Comparison of ENCODE assay signal across 8 mouse cellular contexts in genomic region chr9:20959430-20959938, GRCm38 (mm10). TPM values are rescaled to one million over a fixed set of nuclear protein-coding genes. Genes with fewer than 3 reads are reported as not detected.
DNase-seq lines count a peak whose midpoint lies in the region; ATAC-seq and TF ChIP-seq lines count a peak whose summit lies in the region.

Gene Dnmt1, minus strand, starts transcription at chr9:20959888.

- no peak for TF ChIP-seq CTCF in bone marrow, adult 2 months (IDR thresholded peaks at IDR 0.05; ENCODE audit: control insufficient read depth, insufficient read depth, low read length)
- no peak for TF ChIP-seq CTCF in midbrain, postnatal 0 days (IDR thresholded peaks at IDR 0.05)

- no peaks in the 10 kb centered on the region for H3K36me3 ChIP-seq in heart, embryonic 12.5 days
- H3K36me3 ChIP-seq in midbrain, postnatal 0 days (ENCODE audit: insufficient read depth, low read length), result no peaks in the 10 kb centered on the region

- H3K4me2 ChIP-seq in heart, embryonic 12.5 days, result no peak within 1 kb of the TSS
- H3K4me2 ChIP-seq in midbrain, postnatal 0 days (ENCODE audit: low read depth, low read length, poor library complexity, severe bottlenecking), result no peak within 1 kb of the TSS

- H3K27me3 ChIP-seq in heart, embryonic 12.5 days (replicated peaks), result no peaks in the 10 kb centered on the region
- H3K27me3 ChIP-seq in midbrain, postnatal 0 days (ENCODE audit: insufficient read depth, low read length), result no peaks in the 10 kb centered on the region

- ATAC-seq in heart, embryonic 12.5 days (ENCODE audit: insufficient number of reproducible peaks, low FRiP score), result no peak
- no peak for ATAC-seq in midbrain, postnatal 0 days (ENCODE audit: low FRiP score)

- H3K9ac ChIP-seq in heart, embryonic 12.5 days, result no peak within 1 kb of the TSS
- no peak within 1 kb of the TSS for H3K9ac ChIP-seq in midbrain, postnatal 0 days (replicated peaks; ENCODE audit: low read length, poor library complexity, severe bottlenecking)

- no peak within 1 kb of the TSS for H3K4me3 ChIP-seq in bone marrow, adult 2 months (replicated peaks; ENCODE audit: control insufficient read depth, low read depth, low read length)
- no peak within 1 kb of the TSS for H3K4me3 ChIP-seq in heart, embryonic 12.5 days
- H3K4me3 ChIP-seq in midbrain, postnatal 0 days (ENCODE audit: low read depth, low read length), result no peak within 1 kb of the TSS

- WGBS in bone marrow, adult 2 months, result 100% methylated on average over 2 of the region's 2 CpGs
- WGBS in heart, embryonic 12.5 days, result 88% methylated on average over 2 of the region's 2 CpGs
- WGBS in midbrain, postnatal 0 days, result 87% methylated on average over 2 of the region's 2 CpGs

- DNase-seq in layer of hippocampus, adult 8-10 months (ENCODE audit: low spot score in 2 of 2), result no peak
- no peak for DNase-seq in layer of hippocampus, adult 9-11 months
- no peak for DNase-seq in left cerebral cortex, adult 8-10 months (ENCODE audit: low spot score in 2 of 2)
- no peak for DNase-seq in midbrain, postnatal 0 days (ENCODE audit: low spot score)
- DNase-seq in right cerebral cortex, postnatal 14 days, result no peak
- no peak for DNase-seq in c-Kit-positive CD71-positive TER-119-positive erythroid progenitor cells, embryonic 14.5 days (ENCODE audit: low spot score)

- H3K27ac ChIP-seq in bone marrow, adult 2 months (ENCODE audit: control insufficient read depth, insufficient read depth, low read depth, low read length, poor library complexity), result no peak within 1 kb of the TSS
- H3K27ac ChIP-seq in heart, embryonic 12.5 days (ENCODE audit: poor library complexity, severe bottlenecking), result no peak within 1 kb of the TSS
- no peak within 1 kb of the TSS for H3K27ac ChIP-seq in midbrain, postnatal 0 days (ENCODE audit: low read depth, low read length)

- H3K9me3 ChIP-seq in heart, embryonic 12.5 days (replicated peaks), result no peaks in the 10 kb centered on the region
- H3K9me3 ChIP-seq in midbrain, postnatal 0 days (ENCODE audit: low read length), result no peaks in the 10 kb centered on the region

- no peak for TF ChIP-seq POLR2A in bone marrow, adult 2 months (IDR thresholded peaks at IDR 0.05; ENCODE audit: borderline replicate concordance, control insufficient read depth, low read depth, low read length)

- peaks cover 1% of the 10 kb centered on the region; the same call in 1 of the 2 replicates for H3K4me1 ChIP-seq in bone marrow, adult 2 months (ENCODE audit: control insufficient read depth, insufficient read depth, low read length)
- no peaks in the 10 kb centered on the region for H3K4me1 ChIP-seq in heart, embryonic 12.5 days (replicated peaks)
- H3K4me1 ChIP-seq in midbrain, postnatal 0 days (ENCODE audit: insufficient read depth, low read length), result no peaks in the 10 kb centered on the region

RNA-seq across cellular contexts. Expression of gene Dnmt1, which starts in this region (rescaled TPM):
- total RNA-seq in layer of hippocampus, adult 8-10 months (2022), result 10 to 100 TPM; 32.9 to 38.4 (median 35.2) TPM
- 83.7 and 98.4 TPM in 2 replicates for polyA plus RNA-seq in bone marrow, adult 2 months (2011; ENCODE audit: insufficient read depth, insufficient read length, low replicate concordance, missing spikeins)
- 86.6 and 86.8 TPM in 2 replicates for polyA plus RNA-seq in heart, embryonic 12.5 days (2016; fragmentation: Nextera tagmentation; extraction: Ambion mirVana)
- total RNA-seq in left cerebral cortex, adult 8-10 months (2022), result 10 to 100 TPM; 39.7 to 41.3 (median 40.5) TPM
- total RNA-seq in midbrain, postnatal 0 days (2014; rRNA removed), result 94.6 and 97.7 TPM in 2 replicates
- 40.8 and 42.1 TPM in 2 replicates for polyA plus RNA-seq in midbrain, postnatal 0 days (2015; fragmentation: Nextera tagmentation; extraction: Ambion mirVana)
